Mouse (Mus musculus) spleen, postnatal 4 days (tissue): Measurements from ENCODE around the gene Erich6.
"Not testable (repeated sequence)": the region's sequence is repeated elsewhere in the genome, so short reads cannot be mapped to it uniquely, and the experiment has no call there.

Source experiments
- DNase-seq, 2 experiments: peaks; one replicate each; pipeline ENCODE4 v3.0.0; 2022; ENCODE audit warnings: low spot score in 2 of 2

The Erich6 gene

GRCm38 (mm10) chr3:58647179-58647578 is 10.2 kb upstream of the Erich6 start:
- no peak for DNase-seq

GRCm38 (mm10) chr3:58646180-58646579 is 9.2 kb upstream of the Erich6 start:
- no peak for DNase-seq

- no peak for DNase-seq
These were observed 5.3 kb downstream of the Erich6 start for GRCm38 (mm10) chr3:58631693-58632092.

GRCm38 (mm10) chr3:58624981-58625380 is 12.0 kb downstream of the Erich6 start:
- no peak for DNase-seq

GRCm38 (mm10) chr3:58622665-58623394 is 14.2 kb downstream of the Erich6 start:
- no peak for DNase-seq

GRCm38 (mm10) chr3:58621066-58621465 is 15.9 kb downstream of the Erich6 start:
- no peak for DNase-seq

GRCm38 (mm10) chr3:58609985-58610384 is 27.0 kb downstream of the Erich6 start:
- DNase-seq = no peak

GRCm38 (mm10) chr3:58608506-58608905 is 28.5 kb downstream of the Erich6 start:
- DNase-seq = no peak

GRCm38 (mm10) chr3:58593623-58594022 is 43.4 kb downstream of the Erich6 start:
- DNase-seq = peak in 1 of 2 experiments; percentile 55

GRCm38 (mm10) chr3:58592666-58593065 is 44.3 kb downstream of the Erich6 start:
- not testable (repeated sequence) for DNase-seq

- DNase-seq = not testable (repeated sequence)
These were observed 46.5 kb downstream of the Erich6 start for GRCm38 (mm10) chr3:58590544-58590943.

- no peak for DNase-seq
These were observed 54.1 kb downstream of the Erich6 start for GRCm38 (mm10) chr3:58582788-58583426.

- no peak for DNase-seq
These were observed 54.7 kb downstream of the Erich6 start for GRCm38 (mm10) chr3:58582297-58582696.

- DNase-seq = no peak
These were observed 55.5 kb downstream of the Erich6 start for GRCm38 (mm10) chr3:58581530-58581929.

- no peak for DNase-seq
These were observed 59.4 kb downstream of the Erich6 start for GRCm38 (mm10) chr3:58577506-58578050.

- DNase-seq = peak in 1 of 2 experiments; percentile 60
These were observed 59.9 kb downstream of the Erich6 start for GRCm38 (mm10) chr3:58577067-58577503.

GRCm38 (mm10) chr3:58576137-58577066 is 60.6 kb downstream of the Erich6 start, which contains the start of gene Selenot:
TSS of gene Selenot (plus strand) at chr3:58576636.
- DNase-seq = peak; percentile 96 to 99

GRCm38 (mm10) chr3:58570821-58571220 is 66.2 kb downstream of the Erich6 start:
- DNase-seq = no peak
